Mouse (Mus musculus): ENCODE measurements around the gene Dctn1.

The Dctn1 gene

GRCm38 (mm10) chr6:83165607-83166242 is at the start of gene Dctn1:
Gene Dctn1 (plus strand): TSS chr6:83165920.
- peak; percentile 97 for DNase-seq (ENCODE audit: low read depth, low spot score)

DNA sequence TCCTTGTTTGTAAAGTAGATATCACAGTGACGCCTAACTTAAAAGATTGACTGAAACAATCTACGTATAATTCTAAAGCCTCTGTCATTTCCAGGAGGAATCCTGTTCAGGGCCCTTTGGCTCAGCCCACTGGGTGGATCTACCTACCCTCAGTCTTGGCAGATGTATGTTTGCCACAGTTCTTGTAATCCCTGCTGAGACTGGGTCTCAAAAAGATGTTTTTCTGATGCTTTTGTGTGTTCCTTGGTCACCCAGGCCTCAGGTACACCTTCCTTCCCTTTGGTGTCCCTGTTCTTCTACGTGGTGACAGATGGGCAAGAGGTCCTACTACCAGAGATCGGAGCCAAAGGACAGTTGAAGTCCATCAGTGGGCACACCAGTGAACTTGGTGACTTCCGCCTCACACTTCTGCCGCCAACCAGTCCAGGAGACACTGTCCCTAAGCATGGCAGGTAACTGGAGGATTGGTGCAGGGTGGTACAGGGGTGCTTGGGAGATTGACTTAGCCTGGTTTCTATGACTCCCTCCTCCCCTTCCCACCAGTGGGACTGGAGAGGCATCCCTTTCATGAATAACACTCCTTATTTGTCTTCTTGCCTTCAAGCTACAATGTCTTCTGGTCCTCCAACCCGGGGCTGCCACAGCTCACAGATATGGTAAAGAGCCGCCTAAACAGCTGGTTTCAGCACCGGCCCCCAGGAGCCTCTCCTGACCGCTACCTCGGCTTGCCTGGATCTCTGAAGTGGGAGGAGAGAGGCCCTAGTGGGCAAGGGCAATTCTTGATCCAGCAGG is 49.2 kb upstream of the Dctn1 start:
- no peak for DNase-seq (ENCODE audit: low read depth, low spot score)

DNA sequence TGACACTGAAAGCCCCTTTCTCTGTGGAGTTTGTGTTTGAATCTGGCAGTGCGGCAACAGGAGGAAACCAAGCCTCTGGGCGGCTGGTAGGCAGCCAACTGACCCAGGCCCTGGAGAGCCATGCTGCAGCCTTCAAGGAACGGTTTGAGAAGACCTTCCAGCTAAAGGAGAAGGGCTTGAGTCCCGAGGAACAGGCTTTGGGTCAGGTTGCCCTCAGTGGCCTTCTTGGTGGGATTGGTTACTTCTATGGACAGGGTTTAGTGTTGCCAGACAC is 48.6 kb upstream of the Dctn1 start:
- DNase-seq (ENCODE audit: low read depth, low spot score): no peak

DNA sequence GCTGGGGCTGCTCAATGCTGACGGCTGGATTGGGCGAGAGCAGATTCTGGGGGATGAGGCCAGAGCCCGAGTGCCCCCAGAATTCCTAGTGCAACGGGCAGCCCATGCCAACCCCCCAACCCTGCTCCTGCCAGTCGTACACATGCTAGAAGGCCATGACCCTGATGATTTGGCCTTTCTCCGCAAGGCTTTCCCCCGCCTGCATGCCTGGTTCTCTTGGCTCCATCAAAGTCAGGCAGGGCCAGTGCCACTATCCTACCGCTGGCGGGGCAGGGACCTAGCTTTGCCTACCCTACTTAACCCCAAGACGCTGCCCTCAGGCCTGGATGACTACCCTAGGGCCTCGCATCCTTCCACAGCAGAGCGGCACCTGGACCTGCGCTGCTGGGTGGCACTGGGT is 48.1 kb upstream of the Dctn1 start:
- no peak for DNase-seq (ENCODE audit: low read depth, low spot score)

DNA sequence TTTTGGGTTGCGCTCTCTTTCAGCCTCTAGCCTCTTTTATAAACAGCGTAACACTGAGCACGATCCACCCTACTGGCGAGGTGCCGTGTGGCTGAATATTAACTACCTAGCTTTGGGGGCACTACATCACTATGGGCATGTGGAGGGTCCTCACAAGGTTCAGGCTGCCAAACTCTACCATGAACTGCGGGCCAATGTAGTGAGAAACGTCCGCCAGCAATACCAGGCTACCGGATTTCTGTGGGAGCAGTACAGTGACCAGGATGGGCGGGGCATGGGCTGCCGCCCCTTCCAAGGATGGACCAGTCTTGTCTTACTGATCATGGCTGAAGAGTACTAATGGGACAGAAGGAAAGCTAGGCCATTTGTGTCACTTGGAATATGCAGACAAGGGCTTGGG is 47.4 kb upstream of the Dctn1 start:
- no peak for DNase-seq (ENCODE audit: low read depth, low spot score)

DNA sequence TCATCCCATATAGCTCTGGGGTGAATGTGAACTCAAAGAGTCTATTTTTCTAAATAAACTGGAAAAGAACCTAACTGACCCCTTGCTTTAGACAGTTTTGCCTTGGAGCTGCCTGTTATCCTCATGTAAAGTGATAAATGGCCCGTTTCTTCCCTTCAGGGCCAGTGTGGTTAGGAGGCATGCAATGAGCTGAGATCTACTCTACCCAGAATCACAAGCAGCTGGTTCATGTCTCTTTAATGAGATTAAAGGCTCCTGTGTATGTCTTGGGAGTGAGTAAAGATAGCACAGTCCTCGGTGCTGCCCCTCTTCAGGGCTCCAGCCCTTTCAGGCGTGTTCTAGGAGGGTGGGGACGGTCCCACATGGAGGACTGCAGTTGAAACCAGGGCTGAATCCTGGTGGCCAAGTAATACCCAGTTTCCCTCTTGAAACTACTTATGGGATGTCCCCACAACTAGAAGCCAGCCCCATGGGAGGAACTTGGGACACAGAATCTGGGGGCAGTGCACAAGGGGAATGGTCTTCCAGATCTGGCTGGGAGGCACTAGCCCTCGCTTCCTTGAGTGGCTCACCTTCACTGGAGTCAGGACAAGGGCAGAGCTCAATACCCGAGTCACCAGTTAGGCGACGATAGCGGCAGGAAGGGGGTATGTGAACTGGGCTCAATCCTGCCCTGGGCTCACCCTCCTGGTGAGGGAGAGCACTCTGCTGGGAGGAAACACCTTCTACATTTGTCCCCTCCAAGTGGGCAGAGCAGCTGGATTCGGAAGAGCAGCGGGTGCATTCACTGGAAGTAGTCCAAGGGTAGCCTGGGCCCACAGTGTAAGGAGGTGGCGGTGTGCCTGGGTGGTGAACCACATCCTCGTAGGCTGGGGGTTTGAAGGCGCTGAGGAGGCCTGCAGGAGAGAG is 46.6 kb upstream of the Dctn1 start:
- no peak for DNase-seq (ENCODE audit: low read depth, low spot score)

DNA sequence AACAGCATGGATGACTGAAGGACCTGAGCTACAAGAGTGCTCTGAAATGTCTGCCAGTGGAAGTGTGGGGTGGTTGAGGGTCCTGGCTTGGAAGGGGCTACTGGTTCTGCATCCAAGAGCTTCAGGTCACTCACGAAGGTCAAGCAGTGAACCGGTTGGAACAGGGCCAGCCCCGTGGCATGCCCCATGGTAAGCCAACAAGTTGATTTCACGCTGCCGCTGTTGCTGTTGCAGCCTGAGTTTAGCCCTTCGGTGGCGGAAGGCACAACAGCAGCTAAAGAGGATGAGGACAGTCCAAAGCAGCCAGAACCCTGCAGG is 46.0 kb upstream of the Dctn1 start:
- DNase-seq (ENCODE audit: low read depth, low spot score): no peak

DNA sequence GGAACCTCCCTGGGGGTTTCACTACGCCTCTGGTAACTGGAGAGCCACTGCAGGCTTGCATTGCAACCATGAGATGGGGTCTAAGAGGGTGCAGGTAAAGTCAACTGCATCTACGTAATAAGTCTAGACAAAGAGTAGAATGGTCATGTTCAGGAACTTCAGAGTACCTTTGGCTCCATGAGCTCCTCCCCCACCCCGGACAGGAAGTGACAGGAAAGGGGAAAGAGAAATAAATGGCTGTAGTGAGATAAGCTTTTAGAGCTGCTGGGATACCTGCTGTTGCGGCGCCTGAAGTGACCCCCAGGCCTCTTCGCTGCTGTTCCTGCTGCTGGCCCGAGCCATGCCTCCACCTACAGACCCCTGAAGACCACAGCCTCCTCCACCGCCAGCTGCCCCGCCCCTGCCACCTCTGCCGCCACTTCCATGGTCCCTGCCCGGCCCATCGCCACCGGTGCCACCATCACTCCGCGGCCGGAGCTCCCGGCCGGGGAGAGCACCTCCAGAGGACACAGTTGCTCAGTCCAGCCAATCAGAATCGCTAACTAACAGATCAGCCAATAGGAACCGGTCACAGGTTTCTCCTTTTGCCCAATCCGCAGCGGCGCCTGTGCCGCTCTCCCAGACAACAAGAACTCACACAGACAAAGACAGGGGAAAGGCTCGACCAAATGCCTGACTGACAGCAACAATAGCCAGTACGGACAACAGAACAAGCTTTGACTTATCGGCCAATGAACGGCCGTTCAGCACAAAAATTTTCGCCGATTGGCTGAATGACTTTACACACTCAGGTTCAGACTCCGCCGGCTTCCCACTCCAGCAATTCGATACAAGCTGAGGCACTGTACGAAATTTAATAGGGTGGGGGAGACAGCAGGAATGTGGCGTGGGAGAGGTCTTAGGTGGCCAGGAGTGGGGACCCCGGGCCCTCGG is 44.5 kb upstream of the Dctn1 start, which contains the start of gene Wbp1:
Wbp1 (minus strand) TSS at position 630 of the 933 bp plus-strand sequence.
- DNase-seq (ENCODE audit: low read depth, low spot score): peak; percentile 100

DNA sequence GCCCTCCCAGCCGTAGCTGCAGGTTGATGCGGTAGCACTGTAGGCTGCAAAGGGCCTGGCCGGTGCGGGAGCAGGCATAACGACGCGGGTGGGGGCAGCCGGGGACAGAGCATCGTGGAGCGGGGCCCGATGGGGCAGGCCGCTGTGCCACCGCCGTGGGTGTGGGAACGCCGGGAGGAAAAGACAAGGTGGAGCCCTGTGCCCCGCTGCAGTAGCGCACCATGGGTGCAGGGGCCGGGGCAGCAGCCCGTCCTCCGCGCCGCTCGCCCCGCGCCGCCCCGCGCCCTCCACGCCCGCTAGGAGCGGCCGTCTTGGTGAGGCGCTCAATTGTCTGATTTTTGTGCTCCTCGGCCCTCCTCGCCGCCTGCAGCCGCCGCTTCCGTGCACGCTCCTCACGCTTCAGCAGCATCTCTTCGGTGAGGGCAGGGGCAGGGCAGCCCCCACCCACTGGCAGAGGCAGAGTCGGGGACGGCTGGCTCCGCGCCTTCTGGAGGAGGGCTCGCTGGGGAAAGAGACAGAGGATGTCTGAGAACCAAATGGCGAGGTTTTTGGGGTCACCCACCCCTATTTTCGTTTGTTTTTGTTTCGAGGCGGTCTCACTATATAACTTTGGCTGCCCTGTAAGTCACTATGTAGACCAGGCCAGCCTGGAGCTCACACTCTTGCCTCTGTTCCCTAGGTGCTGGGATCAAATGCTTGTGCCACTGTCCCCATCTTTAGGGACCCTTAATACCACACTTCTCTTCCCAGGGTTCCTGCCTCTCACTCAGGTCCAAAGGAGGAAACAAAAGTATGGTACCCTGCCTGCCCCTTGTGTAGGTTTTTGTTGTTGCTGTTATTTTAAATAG is 43.6 kb upstream of the Dctn1 start:
- no peak for DNase-seq (ENCODE audit: low read depth, low spot score)

DNA sequence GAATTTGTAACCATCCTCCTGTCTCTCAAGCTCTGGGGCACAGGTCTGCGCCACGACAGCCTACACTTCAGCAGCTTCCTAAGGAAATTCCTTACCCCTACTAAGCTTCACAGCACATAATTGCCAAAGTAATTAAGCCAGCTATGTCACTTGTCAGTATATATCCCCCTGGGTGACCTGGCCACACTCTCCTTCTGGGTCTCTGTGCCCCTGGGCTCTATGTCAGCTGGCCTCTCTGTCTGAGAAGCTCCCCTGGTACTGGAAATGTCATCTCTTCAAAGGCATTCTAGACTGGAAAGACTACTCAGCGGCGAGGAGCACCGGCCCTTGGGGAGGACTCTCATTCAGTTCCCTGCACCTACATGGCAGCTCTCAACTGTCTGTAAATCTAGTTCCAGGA is 42.8 kb upstream of the Dctn1 start:
- no peak for DNase-seq (ENCODE audit: low read depth, low spot score)

DNA sequence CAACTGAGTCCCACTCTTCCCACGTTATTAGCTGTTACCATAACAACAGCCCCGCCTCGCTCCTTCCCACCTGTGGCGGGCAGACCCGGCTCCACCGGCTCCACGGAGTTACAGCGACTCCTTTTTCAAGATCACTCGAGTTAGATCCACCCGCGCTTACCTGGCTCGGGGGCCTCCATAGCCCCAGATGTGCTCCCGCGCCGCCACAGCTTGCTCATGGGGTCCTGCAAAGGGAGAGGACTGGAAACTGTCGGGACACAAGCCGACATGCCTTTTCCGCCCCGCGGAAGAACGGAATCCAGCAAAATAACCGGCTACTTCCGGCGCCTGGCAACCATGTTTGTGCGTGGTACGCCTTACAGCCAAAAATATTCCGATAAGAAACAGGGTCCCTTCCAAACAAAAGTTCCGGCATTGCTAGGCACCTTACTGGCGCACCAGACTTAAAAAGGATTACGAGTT is 40.8 kb upstream of the Dctn1 start:
- DNase-seq (ENCODE audit: low read depth, low spot score): peak; percentile 99

DNA sequence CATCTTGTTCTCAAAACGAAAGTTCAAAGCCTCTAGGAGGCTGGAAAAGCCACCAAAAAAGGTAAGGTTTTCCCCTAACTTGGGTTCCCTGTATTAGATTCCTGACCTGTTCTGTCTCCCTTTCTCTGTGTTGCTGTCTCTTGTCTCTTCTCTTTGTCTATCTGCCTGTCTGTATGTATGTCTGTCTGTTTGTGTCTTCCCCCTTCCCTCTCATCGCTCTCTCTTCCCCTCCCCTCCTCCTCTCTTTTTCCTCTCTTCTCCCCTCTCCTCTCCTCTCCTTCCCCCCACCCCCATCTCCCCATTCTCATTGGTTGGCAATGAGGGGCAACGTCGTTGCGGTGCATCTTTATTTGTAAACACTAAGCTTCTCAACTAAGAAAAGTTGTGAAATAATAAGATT is 40.4 kb upstream of the Dctn1 start, which contains the start of gene Ino80b:
Ino80b (minus strand) TSS at position 101 of the 400 bp plus-strand sequence.
- DNase-seq (ENCODE audit: low read depth, low spot score): no peak

DNA sequence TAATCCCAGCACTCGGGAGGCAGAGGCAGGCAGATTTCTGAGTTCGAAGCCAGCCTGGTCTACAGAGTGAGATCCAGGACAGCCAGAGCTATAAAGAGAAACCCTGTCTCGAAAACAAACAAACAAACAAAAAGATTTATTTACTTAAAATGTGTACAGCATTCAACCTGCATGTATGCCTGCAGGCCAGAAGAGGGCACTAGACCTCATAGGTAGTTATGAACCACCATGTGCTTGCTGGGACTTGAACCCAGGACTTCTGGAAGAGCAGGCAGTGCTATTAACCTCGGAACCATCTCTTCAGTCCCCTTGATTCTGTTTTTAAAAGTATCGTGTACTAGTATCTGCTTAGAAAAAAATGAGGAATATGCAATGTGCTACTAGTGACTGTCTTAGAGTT is 38.3 kb upstream of the Dctn1 start:
- no peak for DNase-seq (ENCODE audit: low read depth, low spot score)

DNA sequence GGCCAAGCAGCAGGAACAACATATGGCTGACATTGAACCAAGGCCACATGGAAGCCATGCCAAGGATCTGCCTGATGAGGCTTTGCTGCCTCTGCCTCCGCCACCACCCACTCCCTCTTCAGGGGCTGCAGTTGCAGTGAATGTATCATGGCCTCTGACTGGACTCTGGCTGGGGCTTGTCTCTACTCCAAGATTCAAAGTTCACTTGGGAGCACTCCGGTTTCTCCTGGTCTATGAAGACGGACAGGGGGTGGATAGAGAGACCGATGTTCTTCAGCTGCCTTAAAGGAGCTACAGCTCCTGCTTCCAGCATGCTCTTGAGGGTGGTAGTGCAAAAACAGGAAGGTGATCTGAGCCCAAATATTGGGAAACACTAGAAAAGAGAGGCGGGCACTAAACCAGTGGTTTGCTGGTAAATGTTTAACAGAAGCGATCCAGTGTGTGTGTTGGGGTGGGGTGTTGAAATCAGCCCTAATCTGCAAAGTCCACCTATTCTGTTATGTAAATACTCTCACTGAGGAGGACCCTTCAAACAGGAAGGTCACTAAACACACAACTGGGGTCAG is 34.2 kb upstream of the Dctn1 start:
- no peak for DNase-seq (ENCODE audit: low read depth, low spot score)

DNA sequence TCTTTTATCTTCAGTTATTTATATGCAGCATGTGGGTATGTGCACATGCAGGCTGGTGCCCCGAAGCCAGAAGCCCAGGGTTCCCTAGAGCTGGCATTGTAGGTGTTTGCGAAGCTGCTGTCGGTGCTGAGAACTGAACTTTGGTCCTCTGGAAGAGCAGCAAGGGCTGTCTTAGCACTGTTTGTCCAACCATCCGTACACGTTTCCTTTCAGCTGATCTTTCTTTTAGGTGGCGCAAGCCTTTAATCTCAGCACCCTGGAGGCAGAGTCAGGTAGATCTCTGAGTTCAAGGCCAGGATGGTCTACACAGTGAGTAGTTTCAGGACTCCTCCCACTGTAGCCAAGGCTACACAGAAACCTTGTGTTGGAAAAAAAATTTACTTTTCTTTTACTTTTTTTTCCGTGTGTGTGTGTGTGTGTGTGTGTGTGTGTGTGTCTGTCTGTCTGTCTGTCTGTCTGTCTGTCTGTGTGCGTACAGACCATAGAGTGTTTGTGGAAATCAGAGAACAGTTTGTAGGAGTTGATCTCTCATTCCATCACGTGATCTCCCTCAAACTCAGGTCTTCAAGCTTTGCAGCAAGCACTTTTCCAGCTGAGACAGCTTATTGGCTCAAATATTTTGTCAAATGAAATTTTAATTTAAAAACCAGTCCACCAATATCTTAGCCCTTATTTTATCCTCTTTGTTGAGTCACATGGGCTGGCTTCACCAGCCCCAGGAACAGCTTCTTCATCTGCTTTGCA is 33.4 kb upstream of the Dctn1 start:
- no peak for DNase-seq (ENCODE audit: low read depth, low spot score)

- DNase-seq (ENCODE audit: low read depth, low spot score): no peak
Measured at GRCm38 (mm10) chr6:83134226-83134625, 31.5 kb upstream of the Dctn1 start.

- no peak for DNase-seq (ENCODE audit: low read depth, low spot score)
Measured at GRCm38 (mm10) chr6:83134951-83135513, 30.7 kb upstream of the Dctn1 start, which contains the start of gene Rtkn. Gene Rtkn (plus strand): TSS chr6:83135463.

DNA sequence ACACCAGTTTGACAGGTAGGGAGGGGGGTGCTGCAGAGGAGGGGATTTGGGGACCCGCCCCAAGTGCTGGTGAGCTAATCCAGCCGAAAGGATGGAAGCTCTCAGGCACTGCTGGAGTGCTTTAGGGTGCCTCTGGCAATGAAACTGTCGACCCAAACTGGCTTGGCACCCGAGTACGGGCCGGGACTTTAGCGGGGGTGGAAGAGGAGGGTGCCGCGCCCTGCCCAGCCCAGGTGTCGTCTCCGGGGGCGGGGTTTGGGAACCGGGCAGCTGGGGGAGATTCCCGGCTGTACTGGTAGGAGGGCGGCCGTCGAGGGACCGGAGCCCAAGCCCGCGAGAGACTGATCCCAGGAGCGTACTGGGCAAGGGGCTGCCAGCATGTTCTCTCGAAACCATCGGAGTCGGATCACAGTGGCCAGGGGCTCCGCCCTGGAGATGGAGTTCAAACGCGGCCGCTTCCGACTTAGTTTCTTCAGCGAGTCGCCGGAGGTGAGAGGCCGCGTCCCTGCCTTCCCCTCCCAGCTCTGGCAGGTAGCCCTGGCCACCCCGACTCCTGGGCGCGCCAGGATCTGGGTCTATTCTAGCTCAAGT is 30.1 kb upstream of the Dctn1 start:
- DNase-seq (ENCODE audit: low read depth, low spot score): no peak

Measured in 3T3-L1 (cell line).